Mouse (Mus musculus) urinary bladder, postnatal 4 days (tissue): ENCODE measurements around the gene Ccr3.
"Not testable (repeated sequence)": the region's sequence is repeated elsewhere in the genome, so short reads cannot be mapped to it uniquely, and the experiment has no call there.

Source experiments
- DNase-seq, 2 experiments: peaks; one replicate each; pipeline ENCODE4 v3.0.0; 2021 to 2022; ENCODE audit warnings: low spot score in 2 of 2

The Ccr3 gene

GRCm38 (mm10) chr9:124040932-124041331, 19.2 kb downstream of the Ccr3 start:
- no peak for DNase-seq

- no peak for DNase-seq
These were observed 31.8 kb downstream of the Ccr3 start for GRCm38 (mm10) chr9:124053532-124053931.

GRCm38 (mm10) chr9:124056158-124056709, 34.5 kb downstream of the Ccr3 start:
- no peak for DNase-seq

GRCm38 (mm10) chr9:124059660-124060352, 38.0 kb downstream of the Ccr3 start:
- no peak for DNase-seq

- DNase-seq: not testable (repeated sequence)
These were observed 40.0 kb downstream of the Ccr3 start for GRCm38 (mm10) chr9:124061474-124062432.

GRCm38 (mm10) chr9:124066572-124067103, 44.9 kb downstream of the Ccr3 start:
- no peak for DNase-seq

GRCm38 (mm10) chr9:124068098-124069058, 46.6 kb downstream of the Ccr3 start:
- DNase-seq: no peak

GRCm38 (mm10) chr9:124071506-124071905, 49.7 kb downstream of the Ccr3 start:
- DNase-seq: no peak

GRCm38 (mm10) chr9:124079803-124080202, 58.0 kb downstream of the Ccr3 start:
- DNase-seq: no peak

GRCm38 (mm10) chr9:124080471-124080870, 58.7 kb downstream of the Ccr3 start:
- DNase-seq: not testable (repeated sequence)
